ENCODE assay signal across 8 mouse cellular contexts in the genomic region with DNA sequence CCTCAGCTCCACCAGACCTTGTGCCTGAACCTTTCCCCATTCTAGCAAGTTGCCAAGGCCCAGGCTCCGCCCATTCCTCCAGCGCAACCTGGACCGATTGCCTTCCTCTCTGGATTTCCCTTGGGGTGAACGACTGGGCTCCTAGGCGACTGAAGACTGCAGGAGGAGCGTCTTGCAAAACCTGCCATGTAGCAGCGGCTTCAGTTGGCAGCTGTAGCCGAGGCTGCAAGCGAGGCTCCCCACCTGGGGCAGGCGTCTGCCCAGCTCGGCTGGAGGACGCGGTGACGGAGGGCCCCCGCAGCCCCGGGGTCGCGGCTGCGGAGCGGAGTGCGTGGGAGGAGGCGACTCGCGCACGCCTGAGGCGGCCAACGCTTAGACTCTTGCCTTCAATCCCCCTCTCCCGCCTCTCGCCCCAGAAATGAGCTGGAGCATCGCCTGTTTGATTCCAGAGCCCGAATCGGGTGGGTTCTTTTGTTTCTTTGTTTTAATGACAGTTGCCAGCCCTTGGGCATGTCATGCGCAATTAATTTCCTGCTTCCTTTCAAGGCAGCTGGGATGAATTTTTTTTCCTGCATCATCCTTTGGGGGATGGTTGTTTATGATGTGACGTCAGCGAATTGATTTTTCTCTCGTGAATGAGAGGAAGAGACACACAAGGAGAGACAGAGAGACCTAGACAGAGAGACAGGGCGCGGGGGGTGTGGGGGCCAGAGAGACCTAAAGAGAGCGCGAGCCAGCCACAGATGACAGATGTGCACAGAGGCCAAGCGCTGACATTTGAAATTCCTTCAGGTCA. TPM values are rescaled to one million over a fixed set of nuclear protein-coding genes. Genes with fewer than 3 reads are reported as not detected.
DNase-seq lines count a peak whose midpoint lies in the region; ATAC-seq lines count a peak whose summit lies in the region.

No protein-coding gene starts in this region.

- H3K4me3 ChIP-seq in embryonic facial prominence, embryonic 15.5 days (replicated peaks) = peak overlapping the region; percentile 56
- H3K4me3 ChIP-seq in heart, embryonic 14.5 days (ENCODE audit: control insufficient read depth in 1 of 2, insufficient read depth in 1 of 2, low read depth in 1 of 2, low read length in 2 of 2) = peak overlapping the region; percentile 56 to 57
- peak overlapping the region; percentile 52 for H3K4me3 ChIP-seq in liver, embryonic 12.5 days

- H3K27me3 ChIP-seq in embryonic facial prominence, embryonic 15.5 days = no peaks in the 10 kb centered on the region
- no peaks in the 10 kb centered on the region for H3K27me3 ChIP-seq in heart, embryonic 14.5 days (ENCODE audit: control insufficient read depth, insufficient read depth, low read length)
- H3K27me3 ChIP-seq in liver, embryonic 12.5 days (replicated peaks) = peaks cover 30% of the 10 kb centered on the region

- peak overlapping the region; percentile 82 for H3K27ac ChIP-seq in embryonic facial prominence, embryonic 15.5 days (replicated peaks)
- no peak overlapping the region for H3K27ac ChIP-seq in heart, embryonic 14.5 days (replicated peaks in 1 of 2; ENCODE audit: control insufficient read depth in 1 of 2, insufficient read depth in 1 of 2, low read depth in 2 of 2, low read length in 2 of 2)
- H3K27ac ChIP-seq in liver, embryonic 12.5 days = no peak overlapping the region

- peak; percentile 5 for DNase-seq in urinary bladder, postnatal 25 days (ENCODE audit: low spot score)
- no peak for DNase-seq in urinary bladder, adult 2 months (ENCODE audit: low spot score)
- DNase-seq in kidney, postnatal 36 days = peak; percentile 7 to 27
- peak; percentile 2 for DNase-seq in naive thymus-derived CD4-positive, alpha-beta T cell, adult 2 months (ENCODE audit: low read depth)
- peak; percentile 46 for DNase-seq in thymus, postnatal 14 days

- no peaks in the 10 kb centered on the region for H3K36me3 ChIP-seq in embryonic facial prominence, embryonic 15.5 days
- no peaks in the 10 kb centered on the region for H3K36me3 ChIP-seq in heart, embryonic 14.5 days (ENCODE audit: control insufficient read depth, insufficient read depth, low read length)
- no peaks in the 10 kb centered on the region for H3K36me3 ChIP-seq in liver, embryonic 12.5 days

- 1% methylated on average over 41 of the region's 41 CpGs for WGBS in embryonic facial prominence, embryonic 15.5 days
- WGBS in heart, embryonic 14.5 days = 1% methylated on average over 41 of the region's 41 CpGs
- WGBS in liver, embryonic 12.5 days (ENCODE audit: insufficient replicate concordance) = 3% methylated on average over 41 of the region's 41 CpGs

- peaks cover 17% of the 10 kb centered on the region; the same call in 1 of the 2 replicates for H3K4me1 ChIP-seq in embryonic facial prominence, embryonic 15.5 days
- peaks cover 0 to 7% of the 10 kb centered on the region in 2 experiments; a peak in 1 of 4 replicates for H3K4me1 ChIP-seq in heart, embryonic 14.5 days (ENCODE audit: control insufficient read depth in 2 of 2, insufficient read depth in 2 of 2, low read length in 2 of 2)
- H3K4me1 ChIP-seq in liver, embryonic 12.5 days = peaks cover 13% of the 10 kb centered on the region; the same call in 1 of the 2 replicates

- ATAC-seq in embryonic facial prominence, embryonic 15.5 days (ENCODE audit: insufficient number of reproducible peaks, low FRiP score, low TSS enrichment, low read depth) = peak; percentile 66
- no peak for ATAC-seq in heart, embryonic 14.5 days (ENCODE audit: insufficient number of reproducible peaks, insufficient read depth, low FRiP score, low read depth)
- no peak for ATAC-seq in liver, embryonic 12.5 days

- H3K9ac ChIP-seq in embryonic facial prominence, embryonic 15.5 days = peak overlapping the region; percentile 48
- H3K9ac ChIP-seq in heart, embryonic 14.5 days (ENCODE audit: low read length) = peak overlapping the region; percentile 74
- peak overlapping the region; percentile 50 for H3K9ac ChIP-seq in liver, embryonic 12.5 days

- H3K9me3 ChIP-seq in embryonic facial prominence, embryonic 15.5 days (replicated peaks) = no peaks in the 10 kb centered on the region
- H3K9me3 ChIP-seq in heart, embryonic 14.5 days (ENCODE audit: control insufficient read depth, low read length) = no peaks in the 10 kb centered on the region
- H3K9me3 ChIP-seq in liver, embryonic 12.5 days (replicated peaks) = no peaks in the 10 kb centered on the region

- peak overlapping the region; percentile 97 for H3K4me2 ChIP-seq in embryonic facial prominence, embryonic 15.5 days (replicated peaks)
- H3K4me2 ChIP-seq in heart, embryonic 14.5 days (ENCODE audit: low read length) = peak overlapping the region; percentile 99
- H3K4me2 ChIP-seq in liver, embryonic 12.5 days = peak overlapping the region; percentile 75

RNA-seq across cellular contexts. Expression of gene Sgip1, which starts 18.2 kb away (rescaled TPM):
- polyA plus RNA-seq in urinary bladder, adult 2 months (2012; rRNA removed) = 2.0 and 3.4 TPM in 2 replicates
- 7.3 and 7.9 TPM in 2 replicates for polyA plus RNA-seq in embryonic facial prominence, embryonic 15.5 days (2015; fragmentation: Nextera tagmentation; extraction: Ambion mirVana)
- 0.67 and 0.92 TPM in 2 replicates for polyA plus RNA-seq in heart, embryonic 14.5 days (2014; fragmentation: Nextera tagmentation; extraction: Ambion mirVana)
- polyA plus RNA-seq in liver, embryonic 12.5 days (2016; fragmentation: Nextera tagmentation; extraction: Ambion mirVana) = 0.97 and 0.99 TPM in 2 replicates
